Comparison of ENCODE assay signal across 18 mouse cellular contexts in genomic region chr14:89607550-89607949, GRCm38 (mm10).
DNase-seq lines count a peak whose midpoint lies in the region; ATAC-seq and TF ChIP-seq lines count a peak whose summit lies in the region.
"Had no signal": no experiment of that assay in that cellular context is flagged by ENCODE, and none has a peak within 500 bp of the region (broad histone marks: within the 10 kb centered on the region; RNA-seq: fewer than 3 reads in every experiment).

No protein-coding gene starts in this region.

- no peak overlapping the region for H3K4me3 ChIP-seq in stomach, embryonic 16.5 days (replicated peaks; ENCODE audit: low read length)
- no peak overlapping the region for H3K4me3 ChIP-seq in stomach, postnatal 0 days (ENCODE audit: low read depth, low read length)
- H3K4me3 ChIP-seq in intestine, embryonic 15.5 days (replicated peaks): no peak overlapping the region
- H3K4me3 ChIP-seq in intestine, postnatal 0 days (ENCODE audit: low read depth, low read length): no peak overlapping the region
- H3K4me3 ChIP-seq: embryonic facial prominence, embryonic 10.5 days; embryonic facial prominence, embryonic 12.5 days; forebrain, embryonic 13.5 days; forebrain, embryonic 15.5 days had no signal

- H3K36me3 ChIP-seq in stomach, embryonic 16.5 days (ENCODE audit: control insufficient read depth, insufficient read depth, low read length): no peaks in the 10 kb centered on the region
- H3K36me3 ChIP-seq in stomach, postnatal 0 days (ENCODE audit: control insufficient read depth, insufficient read depth, low read length): no peaks in the 10 kb centered on the region
- no peaks in the 10 kb centered on the region for H3K36me3 ChIP-seq in intestine, embryonic 15.5 days
- H3K36me3 ChIP-seq in intestine, postnatal 0 days (ENCODE audit: control insufficient read depth, insufficient read depth): no peaks in the 10 kb centered on the region
- H3K36me3 ChIP-seq: embryonic facial prominence, embryonic 10.5 days; embryonic facial prominence, embryonic 12.5 days; forebrain, embryonic 15.5 days had no signal

- no peak for TF ChIP-seq EP300 in stomach, postnatal 0 days (optimal IDR thresholded peaks at IDR 0.05)

- no peaks in the 10 kb centered on the region for H3K27me3 ChIP-seq in stomach, embryonic 16.5 days (ENCODE audit: control insufficient read depth, insufficient read depth, low read length)
- no peaks in the 10 kb centered on the region for H3K27me3 ChIP-seq in stomach, postnatal 0 days (ENCODE audit: control insufficient read depth, insufficient read depth, low read length)
- H3K27me3 ChIP-seq in intestine, embryonic 15.5 days (replicated peaks): no peaks in the 10 kb centered on the region
- H3K27me3 ChIP-seq in intestine, postnatal 0 days (replicated peaks; ENCODE audit: control insufficient read depth, insufficient read depth, low read length): no peaks in the 10 kb centered on the region
- H3K27me3 ChIP-seq: embryonic facial prominence, embryonic 12.5 days; forebrain, embryonic 13.5 days; forebrain, embryonic 15.5 days had no signal

- no peak for DNase-seq in stomach, postnatal 0 days (ENCODE audit: low spot score)
- DNase-seq in lung, postnatal 14 days: no peak
- DNase-seq in heart, postnatal 14 days: no peak
- DNase-seq: adrenal gland, adult 8-10 months; adrenal gland, postnatal 14 days; adrenal gland, postnatal 36 days; cerebellum, adult 11-12 months; cerebellum, adult 2 months; cerebellum, adult 9-10 months; cerebellum, postnatal 10 days; cerebellum, postnatal 25 days had no signal

- no peak overlapping the region for H3K4me2 ChIP-seq in stomach, embryonic 16.5 days (ENCODE audit: low read depth, low read length)
- H3K4me2 ChIP-seq in stomach, postnatal 0 days (replicated peaks; ENCODE audit: low read depth): no peak overlapping the region
- no peak overlapping the region for H3K4me2 ChIP-seq in intestine, embryonic 15.5 days (replicated peaks)
- no peak overlapping the region for H3K4me2 ChIP-seq in intestine, postnatal 0 days (replicated peaks; ENCODE audit: low read depth)
- H3K4me2 ChIP-seq: embryonic facial prominence, embryonic 12.5 days; forebrain, embryonic 13.5 days; forebrain, embryonic 15.5 days had no signal

- H3K4me1 ChIP-seq in stomach, embryonic 16.5 days (ENCODE audit: control insufficient read depth, insufficient read depth, low read length): no peaks in the 10 kb centered on the region
- H3K4me1 ChIP-seq in stomach, postnatal 0 days (replicated peaks; ENCODE audit: control insufficient read depth, insufficient read depth): no peaks in the 10 kb centered on the region
- no peaks in the 10 kb centered on the region for H3K4me1 ChIP-seq in intestine, embryonic 15.5 days (replicated peaks)
- H3K4me1 ChIP-seq in intestine, postnatal 0 days (replicated peaks; ENCODE audit: control insufficient read depth, insufficient read depth, low read length): no peaks in the 10 kb centered on the region
- H3K4me1 ChIP-seq: embryonic facial prominence, embryonic 10.5 days; embryonic facial prominence, embryonic 12.5 days; forebrain, embryonic 13.5 days; forebrain, embryonic 15.5 days had no signal

- no peaks in the 10 kb centered on the region for H3K9me3 ChIP-seq in stomach, embryonic 16.5 days (replicated peaks; ENCODE audit: control insufficient read depth, low read length)
- H3K9me3 ChIP-seq in stomach, postnatal 0 days (ENCODE audit: control insufficient read depth, low read length): no peaks in the 10 kb centered on the region
- no peaks in the 10 kb centered on the region for H3K9me3 ChIP-seq in intestine, embryonic 15.5 days
- H3K9me3 ChIP-seq in intestine, postnatal 0 days (ENCODE audit: control insufficient read depth): no peaks in the 10 kb centered on the region
- H3K9me3 ChIP-seq: embryonic facial prominence, embryonic 10.5 days; embryonic facial prominence, embryonic 12.5 days; forebrain, embryonic 13.5 days; forebrain, embryonic 15.5 days had no signal

- peak; percentile 21; the same call in 1 of the 2 replicates for ATAC-seq in stomach, embryonic 16.5 days (ENCODE audit: insufficient read depth, low FRiP score)
- ATAC-seq in stomach, postnatal 0 days (ENCODE audit: low FRiP score, low TSS enrichment): no peak
- peak; percentile 92 for ATAC-seq in intestine, embryonic 15.5 days
- peak; percentile 73 for ATAC-seq in intestine, postnatal 0 days
- ATAC-seq: forebrain, embryonic 13.5 days; forebrain, embryonic 15.5 days had no signal

- intact Hi-C loops in heart, postnatal 14 days (cut with DNase I): no loop called here

- TF ChIP-seq CTCF in stomach, postnatal 0 days (IDR thresholded peaks at IDR 0.05; ENCODE audit: low read depth): no peak
- TF ChIP-seq CTCF in intestine, postnatal 0 days (IDR thresholded peaks at IDR 0.05; ENCODE audit: low read depth): no peak

- WGBS in stomach, embryonic 16.5 days: 67% methylated on average over 1 of the region's 1 CpGs
- 78% methylated on average over 1 of the region's 1 CpGs for WGBS in stomach, postnatal 0 days
- WGBS in intestine, embryonic 15.5 days: 55% methylated on average over 1 of the region's 1 CpGs
- 40% methylated on average over 1 of the region's 1 CpGs for WGBS in intestine, postnatal 0 days

- no peak overlapping the region for H3K9ac ChIP-seq in stomach, embryonic 16.5 days (ENCODE audit: low read length)
- no peak overlapping the region for H3K9ac ChIP-seq in stomach, postnatal 0 days (ENCODE audit: low read length)
- H3K9ac ChIP-seq in intestine, embryonic 15.5 days: no peak overlapping the region
- no peak overlapping the region for H3K9ac ChIP-seq in intestine, postnatal 0 days (ENCODE audit: low read depth, low read length)
- H3K9ac ChIP-seq: embryonic facial prominence, embryonic 12.5 days; forebrain, embryonic 13.5 days; forebrain, embryonic 15.5 days had no signal

- no peak overlapping the region for H3K27ac ChIP-seq in stomach, embryonic 16.5 days (ENCODE audit: low read length)
- no peak overlapping the region for H3K27ac ChIP-seq in stomach, postnatal 0 days (replicated peaks)
- no peak overlapping the region for H3K27ac ChIP-seq in intestine, embryonic 15.5 days
- H3K27ac ChIP-seq in intestine, postnatal 0 days (ENCODE audit: low read depth, low read length): no peak overlapping the region
- H3K27ac ChIP-seq: embryonic facial prominence, embryonic 10.5 days; embryonic facial prominence, embryonic 12.5 days; forebrain, embryonic 13.5 days; forebrain, embryonic 15.5 days had no signal
